Mouse (Mus musculus): ENCODE data around the gene Tmprss2.

The Tmprss2 gene

GRCm38 (mm10) chr16:97610939-97611338 is at the start of gene Tmprss2:
Gene Tmprss2 (minus strand): TSS chr16:97611195.
- peak; percentile 88 for DNase-seq

GRCm38 (mm10) chr16:97659225-97659658 is 48.2 kb upstream of the Tmprss2 start:
- DNase-seq, result peak; percentile 59

DNA sequence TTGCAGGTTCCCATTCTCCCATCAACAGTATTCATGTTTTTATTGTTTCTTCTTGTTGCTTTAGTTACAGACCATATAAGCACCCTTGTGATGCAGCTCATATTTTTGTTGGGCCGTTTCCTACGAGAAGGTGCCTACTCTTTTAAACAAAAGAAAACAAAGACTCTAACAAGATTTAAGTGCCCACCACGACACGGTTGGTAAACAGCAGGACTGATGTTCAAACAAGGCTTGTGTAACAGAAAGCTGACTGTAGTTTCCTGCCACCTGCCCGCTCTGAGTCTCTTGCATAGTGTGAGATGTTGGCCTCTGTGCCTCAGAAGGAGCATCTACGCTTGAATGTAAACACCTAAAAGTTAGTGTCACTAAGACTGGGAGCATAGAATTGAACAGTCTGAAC is 47.5 kb upstream of the Tmprss2 start:
- no peak for DNase-seq

DNA sequence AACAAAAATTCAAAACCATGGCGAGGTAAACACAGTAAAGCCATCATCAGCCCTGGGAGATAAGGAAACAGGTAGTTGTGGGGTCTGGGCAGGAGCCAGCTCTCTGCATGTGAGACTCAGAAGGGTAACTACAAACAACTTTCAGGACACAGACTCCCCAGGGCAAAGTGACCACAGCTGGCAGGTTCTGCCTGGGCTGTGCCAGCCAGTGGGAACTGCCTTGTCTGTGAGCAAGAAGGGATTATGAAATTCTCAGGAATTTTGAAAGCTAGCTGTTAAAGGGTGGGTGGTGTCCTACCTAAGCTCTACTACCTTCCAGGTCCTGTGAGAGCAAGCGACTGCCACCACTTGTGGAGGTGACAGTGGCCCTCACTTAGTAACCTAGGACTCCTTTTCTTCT is 44.8 kb upstream of the Tmprss2 start:
- peak; percentile 57 for DNase-seq

- DNase-seq, result no peak
Observed at GRCm38 (mm10) chr16:97649522-97650188, 38.7 kb upstream of the Tmprss2 start.

GRCm38 (mm10) chr16:97644681-97645080 is 33.7 kb upstream of the Tmprss2 start:
- no peak for DNase-seq

DNA sequence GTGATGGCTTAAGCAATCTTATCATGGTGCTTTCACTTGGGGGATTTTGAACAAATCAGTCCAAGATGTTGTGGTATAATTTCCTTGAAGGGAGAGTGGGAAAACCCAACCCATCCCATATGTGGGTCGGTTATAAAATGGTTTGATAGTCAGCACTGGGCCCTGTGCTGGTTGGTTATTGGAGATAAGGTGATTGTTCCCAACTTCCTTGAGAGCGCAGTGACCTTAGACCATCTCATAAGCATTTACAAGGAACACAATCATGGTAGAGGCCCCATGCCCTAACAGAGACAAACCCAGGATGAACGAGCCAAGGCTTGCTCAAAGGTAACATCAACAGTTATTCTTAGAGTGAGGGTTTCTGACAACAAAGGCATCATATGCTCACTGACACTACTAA is 28.6 kb upstream of the Tmprss2 start:
- no peak for DNase-seq

- peak; percentile 18 for DNase-seq
Observed at GRCm38 (mm10) chr16:97632880-97633484, 22.0 kb upstream of the Tmprss2 start.

DNA sequence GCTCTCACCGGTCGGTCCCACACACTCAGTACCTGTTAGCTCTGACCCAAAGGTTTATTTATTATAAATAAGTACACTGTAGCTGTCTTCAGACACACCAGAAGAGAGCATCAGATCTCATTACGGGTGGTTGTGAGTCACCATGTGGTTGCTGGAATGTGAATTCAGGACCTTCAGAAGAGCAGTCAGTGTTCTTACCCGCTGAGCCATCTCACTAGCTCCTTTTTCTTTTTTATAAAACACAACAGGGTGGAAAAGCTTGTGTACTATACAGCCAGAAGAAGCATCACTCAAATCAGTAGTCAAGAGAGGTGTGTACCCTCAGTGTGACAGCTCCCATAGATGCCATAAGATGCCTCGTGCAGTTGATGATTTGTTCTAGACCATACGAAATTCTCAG is 12.2 kb upstream of the Tmprss2 start:
- no peak for DNase-seq

DNA sequence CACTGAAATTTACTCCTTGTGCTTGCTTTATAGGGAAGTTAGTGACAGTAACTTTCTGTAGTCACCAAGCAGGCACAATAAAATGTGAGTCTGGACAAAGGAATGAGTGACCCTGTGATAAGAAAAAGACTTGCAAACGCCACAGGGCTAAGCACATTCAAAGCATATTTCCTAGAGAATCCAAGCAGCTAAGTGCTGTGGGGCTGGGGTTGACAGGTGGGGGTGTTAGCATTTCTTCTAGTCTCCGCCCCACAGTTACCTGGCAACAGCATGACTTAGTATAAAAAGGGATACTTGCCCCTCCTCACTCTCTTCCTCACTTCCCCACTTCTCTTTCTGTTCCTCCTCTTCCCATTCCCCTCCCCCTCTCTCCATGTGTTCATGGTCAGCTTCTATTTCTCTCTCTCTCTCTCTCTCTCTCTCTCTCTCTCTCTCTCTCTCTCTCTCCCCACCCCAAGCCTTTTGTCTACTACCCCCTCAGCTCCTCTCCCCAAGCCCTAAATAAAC is 11.4 kb upstream of the Tmprss2 start:
- DNase-seq, result no peak

DNA sequence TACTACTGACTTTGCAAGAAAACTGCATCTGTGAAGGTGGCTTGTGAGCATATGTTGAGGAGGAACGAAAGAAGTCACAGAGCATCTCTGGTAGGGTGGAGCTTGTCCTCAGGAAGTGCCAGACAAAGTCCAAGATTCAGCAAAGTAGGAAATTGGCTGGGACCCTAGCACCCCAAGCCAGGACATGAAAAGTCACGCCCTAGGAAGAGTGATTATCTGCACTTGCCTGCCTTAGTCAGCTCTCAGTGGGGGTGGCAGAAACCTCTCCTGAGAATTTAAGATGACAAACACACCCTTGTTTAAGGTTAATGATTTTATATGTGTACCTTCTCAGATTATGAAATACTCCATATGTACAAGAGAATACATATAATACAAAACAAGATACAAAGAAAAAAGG is 7.3 kb upstream of the Tmprss2 start:
- DNase-seq, result no peak

- DNase-seq, result no peak
Observed at GRCm38 (mm10) chr16:97612009-97612408, 1.0 kb upstream of the Tmprss2 start.

- DNase-seq, result peak; percentile 71
Observed at GRCm38 (mm10) chr16:97610246-97610645, 749 bp downstream of the Tmprss2 start.

GRCm38 (mm10) chr16:97609676-97610075 is 1.3 kb downstream of the Tmprss2 start:
- DNase-seq, result peak; percentile 54

GRCm38 (mm10) chr16:97607956-97608355 is 3.0 kb downstream of the Tmprss2 start:
- DNase-seq, result no peak

- peak; percentile 42 for DNase-seq
Observed at GRCm38 (mm10) chr16:97606829-97607228, 4.2 kb downstream of the Tmprss2 start.

GRCm38 (mm10) chr16:97605957-97606721 is 4.9 kb downstream of the Tmprss2 start:
- DNase-seq, result peak; percentile 52

DNA sequence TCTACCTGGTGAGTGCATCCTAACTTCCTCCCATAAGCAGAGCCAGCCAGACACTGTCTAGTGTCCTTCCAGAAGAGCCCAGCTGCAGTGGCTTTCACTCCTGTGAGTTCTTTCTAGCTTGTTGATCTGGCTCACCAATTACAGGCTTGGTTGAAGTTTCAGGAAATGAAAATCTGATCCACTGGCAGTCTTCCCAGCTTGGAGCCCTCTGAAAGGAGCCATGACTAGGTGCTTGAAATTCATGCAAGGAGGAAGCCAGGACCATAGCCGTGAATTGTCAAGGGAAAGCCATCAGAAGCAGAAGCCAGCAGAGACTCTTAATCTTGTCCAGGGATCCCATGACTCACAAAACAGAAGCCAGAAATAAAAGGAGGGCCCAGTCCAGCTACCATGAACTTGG is 8.7 kb downstream of the Tmprss2 start:
- DNase-seq, result peak; percentile 68

DNA sequence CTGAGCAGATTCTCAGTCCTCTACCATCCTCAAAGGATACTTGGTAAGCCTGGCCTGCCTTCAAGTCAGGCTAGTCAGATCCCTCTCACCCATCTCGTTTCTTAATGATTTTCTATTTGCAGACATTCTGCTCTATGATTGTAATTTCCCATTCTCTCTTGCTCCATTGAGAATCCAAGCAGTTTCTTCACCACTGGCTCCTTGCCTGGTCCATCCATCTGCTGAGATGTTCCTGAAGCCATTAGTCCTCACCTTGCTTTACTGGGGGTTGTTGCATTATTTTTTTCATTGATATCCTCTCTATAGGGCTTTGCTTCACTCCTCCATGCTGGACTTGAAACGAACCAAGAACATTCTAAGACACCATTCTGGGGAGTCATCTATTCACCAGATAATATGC is 10.4 kb downstream of the Tmprss2 start:
- DNase-seq, result no peak

DNA sequence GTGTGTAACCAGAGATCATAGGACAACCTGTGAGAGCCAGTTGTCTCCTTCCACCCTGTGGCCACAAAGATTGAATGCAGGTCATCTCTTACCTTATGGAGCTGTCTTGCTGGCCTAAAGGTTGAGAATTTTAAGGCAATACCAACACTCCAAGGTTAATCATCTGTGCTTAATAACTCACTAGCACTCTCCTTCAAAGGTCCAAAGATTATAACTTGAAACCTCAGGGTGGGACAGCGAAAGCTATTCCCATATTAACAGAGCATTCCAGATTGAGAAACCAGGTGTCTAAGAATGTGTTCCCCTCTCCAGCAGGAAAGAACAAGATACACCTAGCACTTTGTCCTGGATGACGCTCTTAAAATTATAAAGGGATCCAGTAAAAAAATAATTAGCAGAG is 12.9 kb downstream of the Tmprss2 start:
- DNase-seq, result no peak

- peak; percentile 36 for DNase-seq
Observed at GRCm38 (mm10) chr16:97593816-97594509, 17.0 kb downstream of the Tmprss2 start.

GRCm38 (mm10) chr16:97593057-97593456 is 17.9 kb downstream of the Tmprss2 start:
- peak; percentile 93 for DNase-seq

DNA sequence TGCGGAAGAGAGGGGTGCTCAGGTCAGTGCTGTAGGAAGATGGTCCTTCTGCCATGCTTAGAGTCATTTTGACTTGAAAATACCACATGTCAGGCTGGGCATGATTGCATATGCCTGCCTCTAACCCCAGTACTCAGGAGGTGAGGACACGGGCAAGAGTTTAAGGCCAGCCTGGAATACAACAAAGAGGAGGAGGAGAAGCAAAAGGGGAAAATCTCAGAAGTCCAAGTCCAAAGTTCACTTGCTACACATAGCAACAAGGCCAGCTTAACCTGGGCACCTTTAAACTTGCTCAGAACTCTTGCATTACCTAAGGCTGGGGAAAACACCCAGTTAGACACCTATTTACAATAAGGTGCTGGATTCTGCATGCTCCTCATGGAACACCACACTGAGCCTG is 19.5 kb downstream of the Tmprss2 start:
- no peak for DNase-seq
